Mouse (Mus musculus): ENCODE measurements around the gene Nsmce3. TPM values are rescaled to one million over a fixed set of nuclear protein-coding genes. Genes with fewer than 3 reads are reported as not detected.

The Nsmce3 gene
- polyA plus RNA-seq, 1 experiment from 2014 or later: 8.0 TPM

GRCm38 (mm10) chr7:64862978-64863377 lies 9.8 kb downstream of the Nsmce3 start:
- no peak overlapping the region for H3K9ac ChIP-seq
- 70% methylated on average over 3 of the region's 3 CpGs for WGBS
- ATAC-seq (ENCODE audit: extremely low read depth, insufficient number of reproducible peaks, low FRiP score, low TSS enrichment): no peak
- no peaks in the 10 kb centered on the region for H3K9me3 ChIP-seq
- H3K4me3 ChIP-seq: no peak overlapping the region
- H3K27me3 ChIP-seq (replicated peaks): no peaks in the 10 kb centered on the region
- no peak overlapping the region for H3K27ac ChIP-seq (replicated peaks)
- H3K4me1 ChIP-seq: no peaks in the 10 kb centered on the region
- no peaks in the 10 kb centered on the region for H3K36me3 ChIP-seq
- no peak overlapping the region for H3K4me2 ChIP-seq

- Histone ChIP-seq H3K4me3 (no peak overlapping the region), H3K9ac (no peak overlapping the region), H3K36me3 (no peaks in the 10 kb centered on the region), H3K9me3 (no peaks in the 10 kb centered on the region), H3K27ac (replicated peaks) (no peak overlapping the region), H3K27me3 (replicated peaks) (no peaks in the 10 kb centered on the region), H3K4me2 (no peak overlapping the region), H3K4me1 (no peaks in the 10 kb centered on the region)
- 73% methylated on average over 12 of the region's 12 CpGs for WGBS
- no peak for ATAC-seq (ENCODE audit: extremely low read depth, insufficient number of reproducible peaks, low FRiP score, low TSS enrichment)
These were observed 16.2 kb downstream of the Nsmce3 start for GRCm38 (mm10) chr7:64856526-64857082.

DNA sequence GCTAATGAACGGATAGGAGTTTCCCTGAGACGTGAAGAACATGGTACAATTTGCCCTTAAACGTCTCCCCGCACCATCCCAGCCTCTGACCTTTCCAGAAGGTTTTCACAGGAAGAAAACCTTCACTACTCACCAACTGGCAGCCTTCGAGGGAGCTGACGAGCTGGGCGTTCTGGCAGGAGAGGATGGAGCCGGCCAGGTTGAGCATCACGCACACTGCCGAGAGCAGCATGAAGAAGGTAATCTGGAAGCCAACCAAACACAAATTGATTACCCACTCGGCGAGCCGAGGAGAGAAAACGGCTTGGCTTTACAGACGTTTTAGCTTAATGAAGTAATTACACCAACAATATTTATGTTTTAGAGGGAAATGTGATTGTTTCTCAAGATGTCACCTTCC lies 16.8 kb downstream of the Nsmce3 start:
- WGBS: 69% methylated on average over 15 of the region's 15 CpGs

GRCm38 (mm10) chr7:64855389-64855927 lies 17.3 kb downstream of the Nsmce3 start:
- Histone ChIP-seq H3K4me2 (no peak overlapping the region), H3K36me3 (no peaks in the 10 kb centered on the region), H3K27ac (replicated peaks) (no peak overlapping the region), H3K9ac (no peak overlapping the region), H3K27me3 (replicated peaks) (no peaks in the 10 kb centered on the region), H3K9me3 (no peaks in the 10 kb centered on the region), H3K4me3 (no peak overlapping the region), H3K4me1 (no peaks in the 10 kb centered on the region)
- 88% methylated on average over 5 of the region's 10 CpGs for WGBS
- ATAC-seq (ENCODE audit: extremely low read depth, insufficient number of reproducible peaks, low FRiP score, low TSS enrichment): no peak

More for the DNA sequence above, 16.8 kb downstream of the Nsmce3 start:
- Histone ChIP-seq H3K4me2 (no peak overlapping the region), H3K27me3 (replicated peaks) (no peaks in the 10 kb centered on the region), H3K9ac (no peak overlapping the region), H3K9me3 (no peaks in the 10 kb centered on the region), H3K27ac (replicated peaks) (no peak overlapping the region), H3K4me3 (no peak overlapping the region), H3K36me3 (no peaks in the 10 kb centered on the region), H3K4me1 (no peaks in the 10 kb centered on the region)
- ATAC-seq (ENCODE audit: extremely low read depth, insufficient number of reproducible peaks, low FRiP score, low TSS enrichment): no peak

GRCm38 (mm10) chr7:64850791-64851190 lies 22.0 kb downstream of the Nsmce3 start:
- no peak overlapping the region for H3K9ac ChIP-seq
- no peaks in the 10 kb centered on the region for H3K36me3 ChIP-seq
- no peaks in the 10 kb centered on the region for H3K9me3 ChIP-seq
- ATAC-seq (ENCODE audit: extremely low read depth, insufficient number of reproducible peaks, low FRiP score, low TSS enrichment): no peak
- no peaks in the 10 kb centered on the region for H3K27me3 ChIP-seq (replicated peaks)
- no peak overlapping the region for H3K4me3 ChIP-seq
- 19% methylated on average over 3 of the region's 3 CpGs for WGBS
- no peak overlapping the region for H3K4me2 ChIP-seq
- peaks cover 6% of the 10 kb centered on the region; the same call in 1 of the 2 replicates for H3K4me1 ChIP-seq
- H3K27ac ChIP-seq (replicated peaks): no peak overlapping the region

GRCm38 (mm10) chr7:64847366-64847899 lies 25.4 kb downstream of the Nsmce3 start:
- Histone ChIP-seq H3K4me1 (peaks cover 6% of the 10 kb centered on the region; the same call in 1 of the 2 replicates), H3K4me3 (no peak overlapping the region), H3K36me3 (no peaks in the 10 kb centered on the region), H3K9ac (no peak overlapping the region), H3K4me2 (no peak overlapping the region), H3K27ac (replicated peaks) (no peak overlapping the region), H3K9me3 (no peaks in the 10 kb centered on the region), H3K27me3 (replicated peaks) (no peaks in the 10 kb centered on the region)
- 77% methylated on average over 5 of the region's 5 CpGs for WGBS
- no peak for ATAC-seq (ENCODE audit: extremely low read depth, insufficient number of reproducible peaks, low FRiP score, low TSS enrichment)

DNA sequence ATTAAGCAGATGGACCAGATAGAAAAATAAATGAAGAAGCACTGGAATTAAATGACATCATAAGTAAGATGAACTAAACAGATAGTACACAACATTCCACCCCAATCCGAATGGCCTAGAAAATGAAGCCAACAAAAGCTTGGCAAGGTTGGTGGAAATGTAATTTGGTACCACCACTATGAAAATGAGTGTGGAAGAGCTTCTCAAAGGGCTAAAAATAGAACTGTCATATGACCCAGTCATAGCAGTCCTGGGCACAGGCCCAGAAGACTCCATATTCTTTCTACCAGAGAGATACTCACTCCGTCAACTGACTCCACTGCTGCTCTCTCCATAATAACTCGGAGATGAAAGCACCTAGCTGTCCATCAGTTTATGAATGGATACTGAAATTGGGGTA lies 26.7 kb downstream of the Nsmce3 start:
- 59% methylated on average over 3 of the region's 3 CpGs for WGBS
- no peaks in the 10 kb centered on the region for H3K9me3 ChIP-seq

GRCm38 (mm10) chr7:64840946-64841659 lies 31.7 kb downstream of the Nsmce3 start:
- H3K36me3 ChIP-seq: no peaks in the 10 kb centered on the region
- no peak for ATAC-seq (ENCODE audit: extremely low read depth, insufficient number of reproducible peaks, low FRiP score, low TSS enrichment)

More for the DNA sequence above, 26.7 kb downstream of the Nsmce3 start:
- H3K27ac ChIP-seq (replicated peaks): no peak overlapping the region
- no peak overlapping the region for H3K9ac ChIP-seq
- H3K4me1 ChIP-seq: peaks cover 6% of the 10 kb centered on the region; the same call in 1 of the 2 replicates
- ATAC-seq (ENCODE audit: extremely low read depth, insufficient number of reproducible peaks, low FRiP score, low TSS enrichment): no peak
- H3K4me3 ChIP-seq: no peak overlapping the region
- H3K27me3 ChIP-seq (replicated peaks): no peaks in the 10 kb centered on the region
- H3K36me3 ChIP-seq: no peaks in the 10 kb centered on the region
- no peak overlapping the region for H3K4me2 ChIP-seq

DNA sequence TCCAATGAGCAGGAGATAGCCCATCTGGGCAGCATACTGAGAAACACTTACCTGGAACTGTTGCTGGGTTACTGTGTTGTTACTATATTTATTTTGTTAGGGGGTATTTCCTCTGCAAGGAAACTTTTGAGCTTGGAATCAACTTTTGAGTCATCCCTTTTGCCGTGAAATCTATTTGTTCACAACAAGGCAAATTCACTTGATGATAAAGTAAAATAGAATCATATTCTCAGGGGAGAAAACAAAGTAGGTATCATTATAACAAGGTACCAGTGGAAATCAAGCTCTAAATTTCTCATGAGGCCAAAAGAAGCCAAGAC lies 32.3 kb downstream of the Nsmce3 start:
- WGBS: 66% methylated on average over 1 of the region's 1 CpGs
- Histone ChIP-seq H3K4me1 (peaks cover 11% of the 10 kb centered on the region), H3K4me3 (no peak overlapping the region; the same call in 1 of the 2 replicates), H3K9me3 (no peaks in the 10 kb centered on the region), H3K27me3 (replicated peaks) (no peaks in the 10 kb centered on the region), H3K4me2 (peak overlapping the region; percentile 75), H3K27ac (replicated peaks) (no peak overlapping the region), H3K36me3 (no peaks in the 10 kb centered on the region), H3K9ac (no peak overlapping the region)
- no peak for ATAC-seq (ENCODE audit: extremely low read depth, insufficient number of reproducible peaks, low FRiP score, low TSS enrichment)

More at GRCm38 (mm10) chr7:64840946-64841659, 31.7 kb downstream of the Nsmce3 start:
- Histone ChIP-seq H3K9ac (no peak overlapping the region), H3K27ac (replicated peaks) (no peak overlapping the region), H3K4me1 (peaks cover 13% of the 10 kb centered on the region), H3K4me3 (no peak overlapping the region), H3K4me2 (no peak overlapping the region), H3K9me3 (no peaks in the 10 kb centered on the region), H3K27me3 (replicated peaks) (no peaks in the 10 kb centered on the region)
- WGBS: 63% methylated on average over 10 of the region's 10 CpGs

- H3K4me1 ChIP-seq: peaks cover 11% of the 10 kb centered on the region
- H3K27me3 ChIP-seq (replicated peaks): no peaks in the 10 kb centered on the region
- peak overlapping the region; percentile 75 for H3K4me2 ChIP-seq
- WGBS: 2% methylated on average over 21 of the region's 21 CpGs
- H3K4me3 ChIP-seq: peak overlapping the region; percentile 43
- no peak overlapping the region for H3K27ac ChIP-seq (replicated peaks)
- no peaks in the 10 kb centered on the region for H3K36me3 ChIP-seq
- ATAC-seq (ENCODE audit: extremely low read depth, insufficient number of reproducible peaks, low FRiP score, low TSS enrichment): peak; percentile 24; the same call in 1 of the 2 replicates
- no peaks in the 10 kb centered on the region for H3K9me3 ChIP-seq
- peak overlapping the region; percentile 62; the same call in 1 of the 2 replicates for H3K9ac ChIP-seq
These were observed 32.8 kb downstream of the Nsmce3 start for GRCm38 (mm10) chr7:64839801-64840575.

GRCm38 (mm10) chr7:64839281-64839680 lies 33.5 kb downstream of the Nsmce3 start:
- Histone ChIP-seq H3K27me3 (replicated peaks) (no peaks in the 10 kb centered on the region), H3K9ac (no peak overlapping the region), H3K4me1 (peaks cover 11% of the 10 kb centered on the region), H3K27ac (replicated peaks) (no peak overlapping the region), H3K9me3 (no peaks in the 10 kb centered on the region), H3K4me2 (peak overlapping the region; percentile 75), H3K4me3 (no peak overlapping the region), H3K36me3 (no peaks in the 10 kb centered on the region)
- no peak for ATAC-seq (ENCODE audit: extremely low read depth, insufficient number of reproducible peaks, low FRiP score, low TSS enrichment)
- 46% methylated on average over 2 of the region's 2 CpGs for WGBS

Data from heart, embryonic 13.5 days (tissue).